Mouse (Mus musculus): ENCODE data around the gene Htr1a. TPM values are rescaled to one million over a fixed set of nuclear protein-coding genes. Genes with fewer than 3 reads are reported as not detected.

The Htr1a gene
- polyA plus RNA-seq (2015; fragmentation: Nextera tagmentation; extraction: Ambion mirVana): not detected in 2 replicates

DNA sequence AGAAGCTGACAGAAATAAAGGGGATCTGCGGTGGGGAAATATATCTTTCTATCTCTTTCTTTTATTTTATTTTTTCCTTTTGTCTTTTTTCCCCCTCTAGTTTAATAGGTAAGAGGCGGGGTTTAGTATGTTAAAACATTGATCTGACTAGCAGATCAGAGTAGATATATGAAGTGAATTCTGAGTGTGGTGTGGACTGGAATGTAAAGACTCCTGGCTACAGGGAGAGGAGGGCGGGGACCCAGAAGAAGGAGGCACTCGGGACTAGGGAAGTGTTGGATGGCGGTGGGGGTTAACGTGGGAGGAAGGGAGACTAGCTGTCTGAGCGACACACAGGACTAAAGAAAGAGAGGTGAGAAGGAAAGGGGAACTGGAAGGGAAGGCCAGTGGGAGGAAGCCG is at the start of gene Htr1a:
Gene Htr1a (plus strand): TSS at position 301 of the 400 bp plus-strand sequence.
- Histone ChIP-seq H3K36me3 (ENCODE audit: insufficient read depth, low read length) (no peaks in the 10 kb centered on the region), H3K9me3 (replicated peaks; ENCODE audit: low read length) (no peaks in the 10 kb centered on the region), H3K27ac (no peak within 1 kb of the TSS), H3K4me2 (ENCODE audit: low read length) (no peak within 1 kb of the TSS), H3K9ac (ENCODE audit: low read depth, low read length) (no peak within 1 kb of the TSS), H3K27me3 (ENCODE audit: insufficient read depth, low read length) (peaks cover 21% of the 10 kb centered on the region), H3K4me3 (replicated peaks; ENCODE audit: low read depth, low read length) (no peak within 1 kb of the TSS), H3K4me1 (replicated peaks; ENCODE audit: insufficient read depth, low read length) (no peaks in the 10 kb centered on the region)
- ATAC-seq (replicated peaks; ENCODE audit: low FRiP score, low read depth): no peak
- WGBS: 3% methylated on average over 8 of the region's 8 CpGs
- no peak for DNase-seq (ENCODE audit: low spot score)
- TF ChIP-seq CTCF (IDR thresholded peaks at IDR 0.05; ENCODE audit: low read depth): no peak

DNA sequence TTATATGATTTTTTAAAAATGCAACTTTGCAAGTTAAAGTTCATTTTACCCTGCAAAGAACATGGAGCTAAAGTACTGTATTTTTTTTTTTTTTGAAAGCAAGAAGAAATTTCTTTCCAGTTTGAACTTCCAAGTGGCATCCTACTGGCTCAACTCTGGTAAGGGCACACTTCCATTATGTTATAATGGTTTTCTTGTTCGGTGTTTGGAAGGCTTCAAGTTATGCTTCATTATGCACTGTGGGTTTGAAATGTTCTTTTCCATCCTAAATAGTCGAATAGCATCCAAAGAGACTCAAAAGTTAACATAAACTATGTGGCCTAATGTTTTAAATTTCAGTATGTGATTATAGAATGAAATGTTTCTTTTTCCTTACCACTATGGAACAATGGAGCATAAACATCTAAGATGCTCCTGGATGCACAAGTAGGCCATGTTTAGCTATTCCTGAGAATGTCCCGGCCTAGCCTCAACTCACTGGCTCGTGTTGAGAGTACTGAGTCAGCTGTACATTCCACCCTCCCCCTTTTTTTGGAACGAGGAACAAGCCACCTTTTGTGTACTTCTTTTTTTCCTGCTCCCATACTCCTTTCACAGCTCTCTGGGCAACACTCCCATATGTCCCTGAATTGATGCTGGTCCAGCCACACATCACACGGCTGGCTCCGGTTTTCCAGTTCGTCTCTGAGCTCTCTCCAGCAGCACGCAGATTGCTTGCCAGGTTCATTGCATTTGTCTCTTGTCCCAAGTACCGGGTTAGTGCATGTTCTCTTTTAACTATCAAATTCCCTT is 31.7 kb upstream of the Htr1a start:
- TF ChIP-seq CTCF (IDR thresholded peaks at IDR 0.05; ENCODE audit: low read depth): no peak
- DNase-seq (ENCODE audit: low spot score): no peak
- 72% methylated on average over 10 of the region's 10 CpGs for WGBS
- Histone ChIP-seq H3K4me2 (ENCODE audit: low read length) (no peak overlapping the region), H3K27me3 (ENCODE audit: insufficient read depth, low read length) (no peaks in the 10 kb centered on the region), H3K9me3 (replicated peaks; ENCODE audit: low read length) (no peaks in the 10 kb centered on the region), H3K27ac (no peak overlapping the region), H3K36me3 (ENCODE audit: insufficient read depth, low read length) (no peaks in the 10 kb centered on the region), H3K4me1 (replicated peaks; ENCODE audit: insufficient read depth, low read length) (no peaks in the 10 kb centered on the region), H3K9ac (ENCODE audit: low read depth, low read length) (no peak overlapping the region), H3K4me3 (replicated peaks; ENCODE audit: low read depth, low read length) (no peak overlapping the region)
- ATAC-seq (replicated peaks; ENCODE audit: low FRiP score, low read depth): no peak

DNA sequence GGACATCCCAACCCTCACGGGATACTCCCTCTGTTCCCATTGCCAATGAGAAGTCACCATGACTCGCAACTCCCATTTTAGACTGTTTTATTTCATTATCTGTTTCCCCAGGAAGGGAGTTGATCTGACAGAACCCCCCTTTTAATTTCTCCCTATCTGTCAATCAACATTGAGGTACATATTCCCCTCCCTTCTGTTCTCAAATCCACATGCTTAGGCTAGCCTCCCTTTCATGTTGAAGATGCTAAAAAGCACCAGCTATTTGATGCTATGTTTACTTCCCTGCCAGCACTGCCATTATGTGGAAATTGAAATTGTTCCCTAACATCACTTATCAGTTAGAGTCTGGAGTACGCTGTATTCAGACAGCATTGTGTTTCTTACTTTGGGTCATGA is 31.1 kb upstream of the Htr1a start:
- DNase-seq (ENCODE audit: low spot score) (no peak), ATAC-seq (replicated peaks; ENCODE audit: low FRiP score, low read depth) (no peak)
- 80% methylated on average over 3 of the region's 3 CpGs for WGBS
- no peaks in the 10 kb centered on the region for H3K4me1 ChIP-seq (replicated peaks; ENCODE audit: insufficient read depth, low read length)
- no peaks in the 10 kb centered on the region for H3K36me3 ChIP-seq (ENCODE audit: insufficient read depth, low read length)
- H3K27ac ChIP-seq: no peak overlapping the region
- no peak overlapping the region for H3K4me2 ChIP-seq (ENCODE audit: low read length)
- no peaks in the 10 kb centered on the region for H3K9me3 ChIP-seq (replicated peaks; ENCODE audit: low read length)
- H3K4me3 ChIP-seq (replicated peaks; ENCODE audit: low read depth, low read length): no peak overlapping the region
- H3K9ac ChIP-seq (ENCODE audit: low read depth, low read length): no peak overlapping the region
- no peaks in the 10 kb centered on the region for H3K27me3 ChIP-seq (ENCODE audit: insufficient read depth, low read length)
- TF ChIP-seq CTCF (IDR thresholded peaks at IDR 0.05; ENCODE audit: low read depth): no peak

DNA sequence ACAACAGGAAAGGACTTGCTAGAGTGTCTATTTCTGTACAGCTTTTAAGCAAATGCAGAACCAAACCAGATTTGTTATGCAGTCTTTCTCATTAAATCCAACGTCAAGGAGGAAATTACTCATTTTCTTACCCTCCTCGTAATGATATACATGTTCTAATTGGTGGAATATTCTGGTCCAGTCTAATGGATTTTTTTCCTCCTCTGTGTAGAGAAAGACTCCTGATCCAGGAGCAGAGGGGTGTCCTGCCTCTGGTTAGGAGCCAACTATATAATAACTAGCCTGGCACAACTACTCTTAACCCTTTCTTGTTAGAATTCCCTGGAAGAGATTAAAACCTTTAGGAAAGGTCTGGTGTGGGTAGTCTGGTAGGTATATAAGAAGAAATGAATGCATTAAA is 10.3 kb upstream of the Htr1a start:
- Histone ChIP-seq H3K4me1 (replicated peaks; ENCODE audit: insufficient read depth, low read length) (no peaks in the 10 kb centered on the region), H3K4me2 (ENCODE audit: low read length) (no peak overlapping the region), H3K9ac (ENCODE audit: low read depth, low read length) (no peak overlapping the region), H3K27ac (no peak overlapping the region), H3K4me3 (replicated peaks; ENCODE audit: low read depth, low read length) (no peak overlapping the region), H3K27me3 (ENCODE audit: insufficient read depth, low read length) (no peaks in the 10 kb centered on the region), H3K9me3 (replicated peaks; ENCODE audit: low read length) (no peaks in the 10 kb centered on the region), H3K36me3 (ENCODE audit: insufficient read depth, low read length) (no peaks in the 10 kb centered on the region)
- no peak for ATAC-seq (replicated peaks; ENCODE audit: low FRiP score, low read depth)
- DNase-seq (ENCODE audit: low spot score): no peak
- TF ChIP-seq CTCF (IDR thresholded peaks at IDR 0.05; ENCODE audit: low read depth): no peak
- WGBS: 78% methylated on average over 2 of the region's 2 CpGs

DNA sequence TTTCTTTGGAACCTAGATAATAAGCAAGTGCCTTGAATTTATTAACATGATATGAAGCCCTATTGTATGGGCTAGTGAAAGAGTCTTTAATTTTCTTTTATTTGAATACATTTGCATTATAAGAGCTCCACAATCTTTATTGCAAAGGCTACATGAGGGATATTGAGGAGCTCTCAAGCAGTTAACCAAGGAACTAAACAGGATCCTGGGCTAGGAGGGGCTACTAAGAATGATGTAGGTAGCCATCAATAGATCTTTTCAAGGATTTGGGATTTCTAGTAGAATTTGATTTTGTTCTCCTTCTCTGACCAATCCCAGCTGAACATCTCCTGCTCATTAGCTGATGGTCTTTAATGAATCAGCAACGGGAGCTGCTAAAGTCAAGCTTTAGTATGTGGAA is 9.8 kb upstream of the Htr1a start:
- Histone ChIP-seq H3K27ac (no peak overlapping the region), H3K4me2 (ENCODE audit: low read length) (no peak overlapping the region), H3K4me3 (replicated peaks; ENCODE audit: low read depth, low read length) (no peak overlapping the region), H3K9ac (ENCODE audit: low read depth, low read length) (no peak overlapping the region), H3K27me3 (ENCODE audit: insufficient read depth, low read length) (no peaks in the 10 kb centered on the region), H3K9me3 (replicated peaks; ENCODE audit: low read length) (no peaks in the 10 kb centered on the region), H3K4me1 (replicated peaks; ENCODE audit: insufficient read depth, low read length) (no peaks in the 10 kb centered on the region), H3K36me3 (ENCODE audit: insufficient read depth, low read length) (no peaks in the 10 kb centered on the region)
- no peak for TF ChIP-seq CTCF (IDR thresholded peaks at IDR 0.05; ENCODE audit: low read depth)
- no peak for ATAC-seq (replicated peaks; ENCODE audit: low FRiP score, low read depth)
- 91% methylated on average over 1 of the region's 1 CpGs for WGBS
- DNase-seq (ENCODE audit: low spot score): no peak

DNA sequence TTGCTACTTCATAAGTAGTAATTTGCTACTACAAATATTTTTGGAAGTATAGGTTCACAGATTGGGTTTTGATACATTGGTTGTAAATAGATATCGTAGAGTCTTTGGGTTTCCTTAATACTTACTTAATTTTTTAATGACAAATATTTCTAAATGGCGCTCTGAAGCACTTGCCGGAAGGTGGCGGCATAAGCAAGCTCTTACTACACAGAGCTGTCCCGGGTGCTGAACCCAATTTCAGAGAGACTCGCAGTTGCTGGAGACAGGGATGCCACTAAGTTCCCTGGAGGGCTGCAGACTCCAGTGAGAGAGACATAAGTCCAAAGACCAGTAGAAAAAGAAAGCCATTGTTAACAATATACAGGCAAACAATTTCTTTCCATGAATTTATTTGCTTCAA is 863 bp upstream of the Htr1a start:
- peak; percentile 80 for TF ChIP-seq CTCF (IDR thresholded peaks at IDR 0.05; ENCODE audit: low read depth)
- ATAC-seq (replicated peaks; ENCODE audit: low FRiP score, low read depth) (no peak), DNase-seq (ENCODE audit: low spot score) (peak; percentile 85)
- H3K36me3 ChIP-seq (ENCODE audit: insufficient read depth, low read length): no peaks in the 10 kb centered on the region
- no peak overlapping the region for H3K9ac ChIP-seq (ENCODE audit: low read depth, low read length)
- H3K27ac ChIP-seq: no peak overlapping the region
- no peak overlapping the region for H3K4me3 ChIP-seq (replicated peaks; ENCODE audit: low read depth, low read length)
- H3K9me3 ChIP-seq (replicated peaks; ENCODE audit: low read length): no peaks in the 10 kb centered on the region
- peaks cover 21% of the 10 kb centered on the region for H3K27me3 ChIP-seq (ENCODE audit: insufficient read depth, low read length)
- WGBS: 4% methylated on average over 6 of the region's 6 CpGs
- H3K4me2 ChIP-seq (ENCODE audit: low read length): no peak overlapping the region
- H3K4me1 ChIP-seq (replicated peaks; ENCODE audit: insufficient read depth, low read length): no peaks in the 10 kb centered on the region

DNA sequence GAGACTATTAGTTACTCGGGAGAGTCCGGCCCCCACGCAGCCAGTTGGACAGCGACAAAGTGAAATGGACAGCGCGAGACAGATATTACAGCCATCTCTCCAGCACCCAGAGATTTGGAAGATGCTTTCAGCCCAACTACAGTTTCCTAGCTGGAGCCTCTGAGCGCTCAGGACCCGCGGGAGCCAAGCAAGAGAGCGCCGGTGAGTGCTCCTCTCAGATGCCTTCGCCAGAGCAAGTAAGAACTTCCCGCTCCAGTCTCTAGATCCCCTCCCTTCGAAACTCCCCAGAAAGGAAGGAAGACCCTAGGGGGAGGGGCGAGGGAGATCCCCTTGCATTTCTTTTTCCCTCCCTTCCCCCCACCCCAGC is 415 bp downstream of the Htr1a start:
- TF ChIP-seq CTCF (IDR thresholded peaks at IDR 0.05; ENCODE audit: low read depth): no peak

More for the DNA sequence above, 415 bp downstream of the Htr1a start:
- Histone ChIP-seq H3K4me1 (replicated peaks; ENCODE audit: insufficient read depth, low read length) (no peaks in the 10 kb centered on the region), H3K27me3 (ENCODE audit: insufficient read depth, low read length) (peaks cover 21% of the 10 kb centered on the region), H3K27ac (no peak overlapping the region), H3K9me3 (replicated peaks; ENCODE audit: low read length) (no peaks in the 10 kb centered on the region), H3K4me2 (ENCODE audit: low read length) (no peak overlapping the region), H3K4me3 (replicated peaks; ENCODE audit: low read depth, low read length) (no peak overlapping the region), H3K36me3 (ENCODE audit: insufficient read depth, low read length) (no peaks in the 10 kb centered on the region), H3K9ac (ENCODE audit: low read depth, low read length) (no peak overlapping the region)
- DNase-seq (ENCODE audit: low spot score) (peak; percentile 47), ATAC-seq (replicated peaks; ENCODE audit: low FRiP score, low read depth) (no peak)
- WGBS: 0% methylated on average over 15 of the region's 15 CpGs
